Mouse (Mus musculus): Measurements from ENCODE around the gene Susd6.

The Susd6 gene

GRCm38 (mm10) chr12:80881121-80881520 lies 90.8 kb downstream of the Susd6 start:
- DNase-seq, result no peak

GRCm38 (mm10) chr12:80883278-80883677 lies 93.0 kb downstream of the Susd6 start:
- no peak for DNase-seq

GRCm38 (mm10) chr12:80883881-80884280 lies 93.6 kb downstream of the Susd6 start:
- DNase-seq, result no peak

DNA sequence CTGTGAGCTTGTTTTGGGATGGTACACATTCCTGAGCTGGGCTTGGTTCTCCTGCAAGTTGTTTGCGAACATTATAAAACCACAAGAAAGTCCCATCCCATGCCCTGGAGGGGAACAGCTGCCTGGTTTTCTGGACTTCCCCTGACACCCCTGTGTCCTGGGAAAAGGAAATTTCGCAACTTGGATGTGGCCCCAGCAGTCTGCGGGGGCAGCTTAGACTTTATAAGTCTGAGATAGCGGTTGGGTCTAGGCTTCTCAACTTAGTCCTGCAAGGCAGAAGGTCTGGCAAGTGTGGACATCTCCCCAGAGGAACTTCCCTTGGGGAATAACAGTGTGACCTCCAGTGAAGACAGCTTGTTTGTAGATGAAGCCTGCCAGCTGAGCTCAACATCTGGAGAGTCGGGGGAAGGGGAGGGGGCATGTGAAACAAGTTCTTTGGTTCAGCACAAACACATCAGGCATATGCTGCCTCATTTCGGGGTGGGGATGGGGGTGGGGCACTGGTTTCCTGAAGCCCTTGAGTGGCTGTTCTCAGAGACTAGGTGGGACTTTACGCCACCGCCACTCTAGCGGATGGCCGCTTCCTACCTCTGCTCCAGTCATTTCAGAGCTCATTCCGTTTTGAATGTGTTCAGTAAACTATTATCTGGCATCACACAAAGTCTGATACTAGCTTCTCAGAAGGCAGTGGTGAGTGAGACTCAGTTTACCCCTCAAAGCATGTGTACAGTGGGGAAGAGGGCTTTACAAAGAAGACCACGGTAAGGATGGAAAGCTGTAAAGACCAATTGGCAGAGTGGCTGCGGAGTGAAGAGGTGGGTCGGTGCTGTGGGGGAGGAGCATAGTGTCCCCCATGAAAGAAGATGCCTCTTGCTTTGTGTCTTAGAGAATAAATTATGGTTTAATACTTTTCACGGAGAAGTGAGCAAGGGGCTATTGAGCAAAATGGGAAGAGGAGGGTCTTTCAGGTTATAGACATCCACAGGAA lies 95.3 kb downstream of the Susd6 start:
- DNase-seq, result peak; percentile 22 to 38

DNA sequence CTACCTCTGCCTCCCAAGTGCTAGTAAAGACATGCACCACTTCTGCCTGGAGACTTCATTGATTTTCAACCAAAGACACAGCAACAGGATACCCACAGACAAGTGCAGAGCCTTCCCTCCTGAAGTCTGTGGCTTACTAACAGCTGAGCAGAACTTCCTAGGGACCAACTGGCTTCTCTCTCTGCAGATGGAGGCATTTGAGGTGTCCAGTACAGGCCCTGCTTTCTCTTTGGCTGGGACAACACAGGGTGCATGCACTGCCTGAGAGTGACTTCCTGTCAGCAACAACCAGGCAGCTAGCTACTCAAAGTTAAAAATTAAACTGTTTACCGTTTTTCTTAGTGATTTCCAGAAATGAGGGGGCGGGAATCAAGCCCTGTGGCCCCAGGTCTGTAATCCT lies 96.7 kb downstream of the Susd6 start:
- no peak for DNase-seq

- no peak for DNase-seq
Observed at GRCm38 (mm10) chr12:80889331-80889730, 99.0 kb downstream of the Susd6 start.

GRCm38 (mm10) chr12:80891074-80891473 lies 100.8 kb downstream of the Susd6 start:
- no peak for DNase-seq

- DNase-seq, result no peak
Observed at GRCm38 (mm10) chr12:80893720-80894494, 103.6 kb downstream of the Susd6 start.

- peak; percentile 58 to 68 for DNase-seq
Observed at GRCm38 (mm10) chr12:80894973-80895570, 104.8 kb downstream of the Susd6 start.

- DNase-seq, result no peak
Observed at GRCm38 (mm10) chr12:80909631-80910030, 119.3 kb downstream of the Susd6 start.

- DNase-seq, result peak; percentile 56 to 62
Observed at GRCm38 (mm10) chr12:80917764-80918163, 127.5 kb downstream of the Susd6 start.

GRCm38 (mm10) chr12:80921301-80921700 lies 131.0 kb downstream of the Susd6 start:
- DNase-seq, result no peak

DNA sequence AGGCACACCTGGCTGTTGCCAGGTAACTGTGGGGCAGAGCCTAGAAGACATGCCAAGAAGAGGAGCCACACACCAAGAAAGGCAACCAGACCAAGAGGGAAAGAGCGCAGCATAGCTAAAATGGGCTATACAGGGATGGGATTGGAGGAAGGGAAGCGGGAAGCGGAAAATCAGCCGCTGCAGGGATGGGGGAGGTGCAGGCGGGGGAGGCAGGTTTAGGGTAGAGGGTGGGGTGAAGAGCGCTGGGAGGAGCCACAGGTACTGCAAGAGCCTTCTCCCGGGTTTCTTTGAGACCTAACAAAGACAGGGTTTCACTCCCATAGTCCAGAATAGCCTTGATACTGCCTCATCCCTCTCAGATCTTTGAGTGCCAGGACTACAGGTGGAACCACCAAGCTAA lies 132.6 kb downstream of the Susd6 start:
- no peak for DNase-seq

DNA sequence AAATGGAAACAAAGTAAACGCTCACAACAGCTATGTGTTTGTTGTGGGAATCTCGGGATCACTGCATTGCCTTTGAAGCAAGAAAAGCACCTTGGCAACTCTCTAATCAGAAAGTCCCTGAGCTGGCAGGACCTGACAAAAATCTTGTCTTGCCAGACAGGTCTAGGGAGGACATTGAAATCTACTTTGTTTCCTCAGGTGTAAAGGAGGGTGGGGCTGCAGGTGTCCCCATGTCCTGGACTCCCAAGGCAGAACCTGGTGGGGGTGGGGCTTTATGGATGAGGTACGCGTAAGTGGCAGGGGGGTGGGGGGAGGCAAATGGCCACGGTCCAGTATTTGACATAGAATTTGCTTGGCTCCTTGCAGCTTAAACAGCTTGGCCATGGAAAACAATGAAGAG lies 133.3 kb downstream of the Susd6 start:
- DNase-seq, result no peak

- DNase-seq, result no peak
Observed at GRCm38 (mm10) chr12:80924205-80924604, 133.9 kb downstream of the Susd6 start.

- no peak for DNase-seq
Observed at GRCm38 (mm10) chr12:80925919-80926318, 135.6 kb downstream of the Susd6 start.

GRCm38 (mm10) chr12:80926550-80926949 lies 136.2 kb downstream of the Susd6 start:
- DNase-seq, result no peak

GRCm38 (mm10) chr12:80927518-80927917 lies 137.2 kb downstream of the Susd6 start:
- DNase-seq, result no peak

- DNase-seq, result no peak
Observed at GRCm38 (mm10) chr12:80928881-80929280, 138.6 kb downstream of the Susd6 start.

GRCm38 (mm10) chr12:80930141-80930540 lies 139.8 kb downstream of the Susd6 start:
- no peak for DNase-seq
